Mouse (Mus musculus): ENCODE results near the gene Slc16a11.

The Slc16a11 gene

DNA sequence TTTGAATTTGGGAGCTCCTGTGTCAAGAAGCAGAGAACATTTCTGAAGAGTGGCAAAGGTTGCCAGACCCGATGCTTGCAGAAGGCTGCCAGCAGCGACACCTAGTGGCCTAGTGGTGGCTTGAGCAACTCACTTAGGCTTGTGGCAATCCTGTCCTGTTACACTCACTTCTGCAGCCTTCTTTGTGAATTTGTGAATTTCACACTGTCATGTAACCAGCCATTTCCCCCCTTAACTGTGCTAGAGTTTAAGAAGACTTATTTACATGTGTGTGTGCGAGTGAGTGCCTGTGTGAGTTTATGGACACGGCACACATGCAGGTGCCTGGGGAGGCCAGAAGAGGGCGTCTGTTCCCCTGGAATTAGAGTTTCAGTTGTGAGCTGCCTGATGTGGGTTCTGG is 10.9 kb upstream of the Slc16a11 start:
- DNase-seq (ENCODE audit: low spot score), result peak; percentile 90

- no peak for DNase-seq (ENCODE audit: low spot score)
These were observed 5.8 kb upstream of the Slc16a11 start for GRCm38 (mm10) chr11:70206801-70207200.

DNA sequence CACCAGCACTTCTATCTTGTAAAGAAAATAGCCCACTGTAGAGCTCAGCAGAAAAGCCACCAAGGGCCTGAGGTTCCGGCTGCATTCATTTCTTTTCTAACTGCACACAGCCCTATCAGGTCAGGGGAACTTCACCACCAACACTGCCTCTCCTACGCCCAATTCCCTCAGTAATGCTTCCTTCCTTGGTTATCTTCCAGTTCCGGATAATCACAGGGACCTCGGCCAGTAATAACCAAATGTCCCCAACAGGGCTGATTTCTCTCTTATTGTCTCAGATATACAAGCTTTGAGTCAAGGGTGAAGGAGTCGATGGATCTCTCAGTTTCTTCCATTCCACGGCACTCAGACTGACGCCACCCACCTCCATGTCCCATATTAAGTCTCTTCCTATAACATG is 5.3 kb upstream of the Slc16a11 start:
- no peak for DNase-seq (ENCODE audit: low spot score)

GRCm38 (mm10) chr11:70208778-70209388 is 3.7 kb upstream of the Slc16a11 start:
- DNase-seq (ENCODE audit: low spot score), result no peak

GRCm38 (mm10) chr11:70210681-70211080 is 1.9 kb upstream of the Slc16a11 start:
- no peak for DNase-seq (ENCODE audit: low spot score)

GRCm38 (mm10) chr11:70211972-70212371 is 580 bp upstream of the Slc16a11 start:
- DNase-seq (ENCODE audit: low spot score), result no peak

GRCm38 (mm10) chr11:70212896-70213295 is 344 bp downstream of the Slc16a11 start:
- peak; percentile 75 for DNase-seq (ENCODE audit: low spot score)

DNA sequence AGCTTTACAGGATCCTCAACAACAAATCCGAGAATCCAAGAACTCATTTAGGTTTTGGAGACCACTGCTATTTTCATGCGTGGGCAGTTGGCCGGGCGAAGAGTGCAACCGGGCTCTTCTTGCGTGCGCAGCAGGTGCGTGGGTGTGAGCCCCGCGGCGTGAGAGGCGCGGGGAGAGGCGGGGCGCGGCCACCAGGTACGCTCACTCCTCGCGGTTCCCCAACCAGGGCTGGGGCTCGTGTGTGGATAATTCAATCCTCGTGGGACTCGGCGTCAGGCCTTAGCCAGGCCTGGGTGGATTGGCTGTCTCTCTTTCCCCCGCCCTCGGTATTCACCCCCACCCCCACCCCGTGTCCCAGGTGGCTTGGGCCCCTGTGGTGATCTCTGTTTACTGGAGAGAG is 1.2 kb downstream of the Slc16a11 start:
- no peak for DNase-seq (ENCODE audit: low spot score)

DNA sequence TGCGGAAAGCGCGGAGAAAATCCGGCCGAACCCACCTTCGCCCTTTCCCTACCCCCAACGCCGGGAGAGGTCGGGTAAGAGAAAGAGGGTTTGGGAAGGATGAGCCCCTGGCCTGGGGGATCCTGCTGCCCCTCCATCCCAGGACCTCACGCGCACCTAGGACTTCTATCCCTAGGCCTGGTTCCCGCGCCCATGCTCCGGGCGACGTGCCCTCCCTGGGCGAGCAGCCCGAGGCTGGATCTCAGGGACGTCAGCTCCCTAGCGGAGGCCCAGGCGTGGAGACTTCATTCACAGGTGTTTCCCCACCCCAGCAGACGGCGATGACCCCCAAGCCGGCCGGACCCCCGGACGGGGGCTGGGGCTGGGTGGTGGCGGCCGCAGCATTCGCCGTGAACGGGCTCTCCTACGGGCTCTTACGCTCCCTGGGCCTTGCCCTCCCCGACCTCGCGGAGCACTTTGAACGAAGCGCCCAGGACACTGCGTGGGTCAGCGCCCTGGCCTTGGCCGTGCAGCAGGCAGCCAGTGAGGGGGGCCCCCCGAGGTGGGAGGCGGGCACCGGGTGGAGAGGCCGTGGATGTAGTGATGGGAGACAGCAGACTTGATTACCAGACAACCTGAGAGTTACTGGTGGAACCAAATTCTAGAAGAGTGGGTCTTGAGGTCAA is 1.8 kb downstream of the Slc16a11 start:
- DNase-seq (ENCODE audit: low spot score), result no peak

GRCm38 (mm10) chr11:70214856-70215209 is 2.3 kb downstream of the Slc16a11 start:
- DNase-seq (ENCODE audit: low spot score), result no peak

- DNase-seq (ENCODE audit: low spot score), result no peak
These were observed 2.7 kb downstream of the Slc16a11 start for GRCm38 (mm10) chr11:70215301-70215700.

- no peak for DNase-seq (ENCODE audit: low spot score)
These were observed 3.6 kb downstream of the Slc16a11 start for GRCm38 (mm10) chr11:70216103-70216502.

DNA sequence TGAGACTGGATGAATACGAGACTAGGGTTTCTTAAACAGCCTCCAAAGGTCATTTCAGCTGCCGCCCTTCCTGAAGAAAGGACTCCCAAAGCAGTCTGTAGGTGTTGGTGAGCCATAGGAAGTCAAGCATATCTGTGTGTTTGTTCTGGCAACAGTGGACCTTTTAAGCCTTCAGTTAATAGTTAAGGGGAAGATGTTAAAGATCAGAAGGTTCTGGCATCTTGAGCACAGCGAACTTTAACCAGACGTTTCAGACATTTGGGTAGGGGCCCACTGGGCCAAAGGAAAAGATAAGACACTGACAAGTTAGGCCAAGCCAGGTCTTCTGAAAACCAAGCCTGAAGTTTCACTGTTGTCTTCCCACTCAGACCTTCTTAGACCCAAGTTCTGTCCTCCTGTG is 5.5 kb downstream of the Slc16a11 start:
- no peak for DNase-seq (ENCODE audit: low spot score)

DNA sequence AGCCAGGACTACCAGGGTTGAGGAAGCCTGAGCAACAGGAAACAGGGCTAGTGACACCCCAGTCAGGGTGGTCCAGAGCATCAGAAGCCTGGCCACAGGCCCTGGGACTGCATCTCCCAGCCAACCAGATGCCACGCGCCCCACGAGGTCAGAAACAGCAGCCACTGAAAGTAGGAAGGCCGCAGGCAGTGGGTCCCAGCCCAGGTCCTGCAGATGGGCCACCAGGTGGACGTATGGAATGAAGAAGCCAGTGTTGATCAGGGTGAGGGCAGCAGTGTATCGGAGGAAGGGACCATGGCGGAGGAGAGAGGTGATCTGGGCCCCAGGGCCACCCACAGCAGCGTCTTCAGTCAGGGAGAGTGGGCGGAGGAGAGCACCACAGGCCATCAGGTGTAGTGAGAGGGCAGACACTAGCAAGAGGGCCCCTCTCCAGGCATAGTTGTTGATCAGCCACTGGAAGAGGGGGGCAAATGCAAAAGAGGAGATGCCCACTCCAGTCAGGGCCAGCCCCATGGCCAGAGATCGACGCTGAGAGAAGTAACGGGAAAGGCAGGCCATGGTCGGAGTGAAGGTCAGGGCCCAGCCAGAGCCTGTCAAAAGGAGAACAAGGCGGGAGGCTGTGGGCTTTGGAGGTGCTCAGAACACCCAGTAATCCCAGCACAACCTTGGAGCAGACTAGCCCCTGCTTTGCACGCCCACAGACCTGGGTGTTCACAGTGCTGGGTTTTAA is 6.4 kb downstream of the Slc16a11 start:
- no peak for DNase-seq (ENCODE audit: low spot score)

GRCm38 (mm10) chr11:70219873-70220272 is 7.3 kb downstream of the Slc16a11 start:
- no peak for DNase-seq (ENCODE audit: low spot score)

GRCm38 (mm10) chr11:70220323-70220722 is 7.8 kb downstream of the Slc16a11 start:
- no peak for DNase-seq (ENCODE audit: low spot score)

- DNase-seq (ENCODE audit: low spot score), result peak; percentile 97
These were observed 8.4 kb downstream of the Slc16a11 start, which contains the start of gene Slc16a13 for GRCm38 (mm10) chr11:70220731-70221602. Slc16a13 (minus strand) TSS chr11:70221064.

- DNase-seq (ENCODE audit: low spot score), result no peak
These were observed 9.3 kb downstream of the Slc16a11 start for GRCm38 (mm10) chr11:70221603-70222500.

DNA sequence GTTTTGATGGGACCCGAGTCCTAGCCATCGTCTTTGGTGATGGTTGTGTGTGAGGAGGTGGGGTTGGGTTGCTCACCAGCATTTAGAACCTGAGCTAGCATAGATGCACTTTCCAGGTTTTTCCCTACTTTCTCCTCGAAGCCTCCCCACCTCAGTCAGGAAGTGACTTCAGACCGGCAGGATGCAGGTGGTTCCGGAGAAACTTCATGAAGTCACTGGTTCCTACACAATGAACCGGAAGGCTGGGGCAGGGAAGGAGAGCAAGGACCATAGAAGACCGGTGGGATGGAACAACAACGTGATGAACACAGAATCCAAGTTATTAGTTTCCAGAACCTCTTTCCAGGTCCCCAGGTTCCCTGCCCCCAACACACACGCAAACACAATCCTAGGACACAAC is 11.2 kb downstream of the Slc16a11 start:
- no peak for DNase-seq (ENCODE audit: low spot score)

- DNase-seq (ENCODE audit: low spot score), result no peak
These were observed 13.4 kb downstream of the Slc16a11 start for GRCm38 (mm10) chr11:70225798-70226601.

- no peak for DNase-seq (ENCODE audit: low spot score)
These were observed 14.0 kb downstream of the Slc16a11 start for GRCm38 (mm10) chr11:70226602-70226890.

Data from retina, embryonic 14.5 days (tissue).